Mouse (Mus musculus) bone marrow, adult 2 months (tissue): ENCODE data around the gene Gpr82.

Experiments used
- CTCF ChIP-seq: fragments of 200-500 bp; IDR thresholded peaks from 2 replicates; pipeline ENCODE4 v1.5.1; 2011; ENCODE audit warnings: low read length, control low read depth; ENCODE audit not compliant: control insufficient read depth, insufficient read depth
- POLR2A ChIP-seq: fragments of 200-500 bp; IDR thresholded peaks from 2 replicates; pipeline ENCODE4 v1.6.1; 2011; ENCODE audit warnings: low read depth, mild to moderate bottlenecking, control low read depth, low read length, borderline replicate concordance; ENCODE audit not compliant: control insufficient read depth

DNA sequence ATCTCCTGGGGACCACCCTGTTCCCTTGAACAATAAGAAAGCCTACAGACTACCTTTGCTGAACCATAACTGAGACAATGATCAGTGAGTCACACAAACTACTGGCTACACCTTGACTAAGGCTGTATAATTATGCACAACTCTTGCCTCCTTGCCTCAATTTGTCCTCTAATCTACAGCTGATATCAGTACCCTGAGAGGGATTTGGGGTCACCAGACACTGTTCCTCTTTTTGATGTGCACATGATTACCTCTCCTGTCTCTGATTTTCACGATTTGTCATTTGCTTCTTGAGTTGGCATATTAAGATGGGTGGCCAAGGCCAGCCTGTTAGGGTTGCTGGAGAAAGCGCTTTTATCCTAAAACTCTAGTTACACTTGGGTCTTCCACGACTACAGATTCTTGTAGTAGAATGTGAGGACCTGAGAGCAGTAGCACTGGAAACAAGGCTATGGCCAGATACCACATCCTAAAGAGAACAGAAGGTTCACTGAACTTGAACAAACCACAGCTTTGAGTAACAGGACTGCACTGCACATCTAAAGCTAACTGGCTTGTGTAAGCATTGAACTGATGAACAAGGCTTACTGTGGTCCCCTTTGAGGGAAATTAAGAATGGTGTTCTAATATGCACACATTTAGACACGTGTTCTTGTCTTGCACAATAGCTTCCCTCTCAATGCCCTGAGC lies 1.8 kb upstream of the Gpr82 start:
- TF ChIP-seq POLR2A (no peak), CTCF (no peak)
